Mouse (Mus musculus) forebrain, embryonic 14.5 days (tissue): ENCODE measurements around the gene Brcc3. TPM values are rescaled to one million over a fixed set of nuclear protein-coding genes. Genes with fewer than 3 reads are reported as not detected.

ENCODE experiments used
- ATAC-seq: fragments of 200-750 bp; cut with Nextera tagmentation; 2 replicates; pipeline ENCODE4 v1.8.0; 2017; ENCODE audit warnings: mild to moderate bottlenecking, moderate library complexity
- DNase-seq: peaks from one replicate; pipeline ENCODE4 v3.0.0-alpha.2; 2015; ENCODE audit warnings: low spot score
- H3K27ac ChIP-seq: fragments of 300-500 bp; sonication (generic); 2 replicates; pipeline ENCODE4 v1.5.1; 2014; ENCODE audit warnings: low read depth, mild to moderate bottlenecking, control low read depth, low read length, moderate library complexity
- H3K27me3 ChIP-seq: fragments of 300-500 bp; sonication (generic); replicated peaks from 2 replicates; pipeline ENCODE4 v1.6.1; 2014; ENCODE audit warnings: low read length, control low read depth, mixed read lengths; ENCODE audit not compliant: control insufficient read depth, insufficient read depth
- H3K36me3 ChIP-seq: fragments of 300-500 bp; sonication (generic); 2 replicates; pipeline ENCODE4 v1.6.1; 2014; ENCODE audit warnings: low read length, control low read depth; ENCODE audit not compliant: control insufficient read depth, insufficient read depth
- H3K4me1 ChIP-seq: fragments of 300-500 bp; sonication (generic); 2 replicates; pipeline ENCODE4 v1.6.1; 2014; ENCODE audit warnings: antibody characterized with exemption, low read length, control low read depth; ENCODE audit not compliant: control insufficient read depth, insufficient read depth
- H3K4me2 ChIP-seq: fragments of 300-500 bp; sonication (generic); 2 replicates; pipeline ENCODE4 v1.6.1; 2014; ENCODE audit warnings: mild to moderate bottlenecking, control low read depth, low read length
- H3K4me3 ChIP-seq: fragments of 300-500 bp; sonication (generic); 2 replicates; pipeline ENCODE4 v1.5.1; 2014; ENCODE audit warnings: low read depth, low read length, control low read depth
- H3K9ac ChIP-seq: fragments of 300-500 bp; sonication (generic); 2 replicates; pipeline ENCODE4 v1.6.1; 2014; ENCODE audit warnings: mild to moderate bottlenecking, low read length, control low read depth, moderate library complexity
- H3K9me3 ChIP-seq: fragments of 300-500 bp; sonication (generic); replicated peaks from 2 replicates; pipeline ENCODE4 v1.6.1; 2016; ENCODE audit warnings: low read length, control low read depth, mixed read lengths; ENCODE audit not compliant: control insufficient read depth
- WGBS: fragments of 180-500 bp; shearing (Covaris S2); extraction: QIAGEN DNeasy Blood & Tissue Kit; methylation state at CpG from one replicate; pipeline ENCODE4 v1.1.7; 2014; 5-methylcytosine and 5-hydroxymethylcytosine counted together
- polyA plus RNA-seq: library from polyadenylated mRNA; unstranded; fragments of >200 nt; fragmentation: Nextera tagmentation; extraction: Ambion mirVana; gene quantifications from 2 replicates; pipeline ENCODE4 v1.2.1, GENCODE M21; 2014

Gene Brcc3
- polyA plus RNA-seq, result 63.1 and 67.7 TPM in 2 replicates

GRCm38 (mm10) chrX:75415936-75416785 is at the start of gene Brcc3, which contains the start of the genes Cmc4 and Mtcp1:
TSS of gene Brcc3 (plus strand) at chrX:75416628.
TSS of gene Cmc4 (minus strand) at chrX:75416584.
TSS of gene Mtcp1 (minus strand) at chrX:75416588.
- H3K4me1 ChIP-seq, result no peaks in the 10 kb centered on the region
- peak within 1 kb of the TSS; percentile 88 for H3K27ac ChIP-seq
- no peaks in the 10 kb centered on the region for H3K9me3 ChIP-seq
- no peaks in the 10 kb centered on the region for H3K27me3 ChIP-seq
- 29% methylated on average over 52 of the region's 52 CpGs for WGBS
- peak; percentile 100 for ATAC-seq
- H3K4me2 ChIP-seq, result peak within 1 kb of the TSS; percentile 51
- H3K36me3 ChIP-seq, result no peaks in the 10 kb centered on the region
- H3K4me3 ChIP-seq, result peak within 1 kb of the TSS; percentile 45
- H3K9ac ChIP-seq, result peak within 1 kb of the TSS; percentile 65
- DNase-seq, result peak; percentile 94

GRCm38 (mm10) chrX:75370197-75370596 is 46.2 kb upstream of the Brcc3 start:
- Histone ChIP-seq H3K36me3 (no peaks in the 10 kb centered on the region), H3K27me3 (no peaks in the 10 kb centered on the region), H3K9ac (no peak overlapping the region), H3K4me2 (no peak overlapping the region), H3K27ac (no peak overlapping the region), H3K4me3 (no peak overlapping the region), H3K9me3 (no peaks in the 10 kb centered on the region), H3K4me1 (no peaks in the 10 kb centered on the region)
- DNase-seq, result no peak
- no peak for ATAC-seq

DNA sequence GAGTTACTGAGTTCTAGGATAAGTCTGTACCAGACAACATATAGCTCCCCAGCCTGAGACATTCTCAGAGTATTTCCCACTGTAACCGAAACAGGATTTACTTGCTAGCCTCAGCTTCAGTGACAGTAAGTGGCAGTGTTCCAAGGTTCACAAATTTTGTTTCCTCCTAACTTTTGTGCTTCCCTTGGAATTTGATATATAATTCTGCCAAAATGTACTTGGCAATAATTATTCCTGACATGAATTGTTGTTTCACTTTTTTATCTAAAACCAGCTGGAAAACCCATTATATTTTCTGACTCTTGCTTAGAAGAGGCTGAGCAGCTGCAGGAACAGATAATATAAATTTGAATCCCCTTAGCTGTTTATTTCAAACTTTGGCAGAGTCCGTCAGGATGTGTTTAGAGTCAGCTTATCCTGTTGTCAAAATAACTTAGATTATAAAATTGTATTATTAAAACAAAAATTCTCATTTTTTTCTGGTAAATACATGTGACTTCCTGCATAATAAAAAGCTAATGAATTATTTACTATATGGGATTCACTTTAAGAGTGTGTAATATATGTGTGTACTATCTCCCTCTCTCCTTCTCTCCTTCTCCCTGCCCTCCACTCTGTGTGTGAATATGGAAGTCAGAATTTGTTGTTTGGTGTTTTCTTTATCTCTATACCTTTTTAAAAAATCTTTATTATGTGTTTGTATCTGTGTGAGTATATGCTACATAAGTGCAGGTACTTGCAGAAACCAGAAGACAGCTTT is 43.6 kb upstream of the Brcc3 start:
- Histone ChIP-seq H3K4me1 (no peaks in the 10 kb centered on the region), H3K9me3 (no peaks in the 10 kb centered on the region), H3K4me3 (no peak overlapping the region), H3K4me2 (no peak overlapping the region), H3K36me3 (no peaks in the 10 kb centered on the region), H3K27me3 (no peaks in the 10 kb centered on the region), H3K9ac (no peak overlapping the region), H3K27ac (no peak overlapping the region)
- no peak for ATAC-seq
- 82% methylated on average over 2 of the region's 2 CpGs for WGBS
- DNase-seq, result no peak

- no peak for DNase-seq
- Histone ChIP-seq H3K9me3 (no peaks in the 10 kb centered on the region), H3K4me2 (no peak overlapping the region)
Observed at GRCm38 (mm10) chrX:75376815-75377214, 39.6 kb upstream of the Brcc3 start.

GRCm38 (mm10) chrX:75381176-75381575 is 35.3 kb upstream of the Brcc3 start:
- ATAC-seq, result no peak
- H3K4me2 ChIP-seq, result no peak overlapping the region

More at GRCm38 (mm10) chrX:75376815-75377214, 39.6 kb upstream of the Brcc3 start:
- no peaks in the 10 kb centered on the region for H3K4me1 ChIP-seq
- no peak overlapping the region for H3K27ac ChIP-seq
- H3K36me3 ChIP-seq, result no peaks in the 10 kb centered on the region
- H3K27me3 ChIP-seq, result no peaks in the 10 kb centered on the region
- no peak for ATAC-seq
- no peak overlapping the region for H3K4me3 ChIP-seq
- no peak overlapping the region for H3K9ac ChIP-seq

GRCm38 (mm10) chrX:75381699-75382098 is 34.7 kb upstream of the Brcc3 start:
- WGBS, result 74% methylated on average over 5 of the region's 5 CpGs
- Histone ChIP-seq H3K27me3 (no peaks in the 10 kb centered on the region), H3K9me3 (no peaks in the 10 kb centered on the region), H3K36me3 (no peaks in the 10 kb centered on the region), H3K9ac (peak overlapping the region; percentile 61; the same call in 1 of the 2 replicates), H3K4me3 (peak overlapping the region; percentile 38; the same call in 1 of the 2 replicates), H3K27ac (no peak overlapping the region), H3K4me1 (no peaks in the 10 kb centered on the region), H3K4me2 (peak overlapping the region; percentile 43)
- DNase-seq (no peak), ATAC-seq (peak; percentile 16; the same call in 1 of the 2 replicates)

More at GRCm38 (mm10) chrX:75381176-75381575, 35.3 kb upstream of the Brcc3 start:
- DNase-seq, result no peak
- Histone ChIP-seq H3K9me3 (no peaks in the 10 kb centered on the region), H3K27ac (no peak overlapping the region), H3K4me1 (no peaks in the 10 kb centered on the region), H3K9ac (no peak overlapping the region), H3K27me3 (no peaks in the 10 kb centered on the region), H3K36me3 (no peaks in the 10 kb centered on the region), H3K4me3 (no peak overlapping the region)
- 84% methylated on average over 1 of the region's 1 CpGs for WGBS

GRCm38 (mm10) chrX:75382195-75382771 is 34.1 kb upstream of the Brcc3 start, which contains the start of the genes Fundc2 and F8:
TSS of gene Fundc2 (plus strand) at chrX:75382399.
TSS of gene F8 (minus strand) at chrX:75382615.
- Histone ChIP-seq H3K36me3 (no peaks in the 10 kb centered on the region), H3K4me2 (peak within 1 kb of the TSS; percentile 43), H3K4me1 (no peaks in the 10 kb centered on the region), H3K9ac (peak within 1 kb of the TSS; percentile 61), H3K4me3 (peak within 1 kb of the TSS; percentile 38), H3K27ac (no peak within 1 kb of the TSS), H3K27me3 (no peaks in the 10 kb centered on the region), H3K9me3 (no peaks in the 10 kb centered on the region)
- 25% methylated on average over 24 of the region's 25 CpGs for WGBS
- ATAC-seq, result peak; percentile 97
- peak; percentile 83 for DNase-seq

- ATAC-seq, result no peak
- Histone ChIP-seq H3K27ac (no peak overlapping the region), H3K36me3 (0 out of 2 replicates have a peak, but pooled peaks cover 4% of the 10 kb centered on the region), H3K9me3 (no peaks in the 10 kb centered on the region), H3K27me3 (no peaks in the 10 kb centered on the region), H3K4me1 (no peaks in the 10 kb centered on the region), H3K9ac (no peak overlapping the region), H3K4me2 (no peak overlapping the region), H3K4me3 (no peak overlapping the region)
- no peak for DNase-seq
- WGBS, result 91% methylated on average over 1 of the region's 1 CpGs
Observed at GRCm38 (mm10) chrX:75399471-75399870, 17.0 kb upstream of the Brcc3 start.
